Mouse (Mus musculus): ENCODE data around the gene Zdhhc15. TPM values are rescaled to one million over a fixed set of nuclear protein-coding genes. Genes with fewer than 3 reads are reported as not detected.

The Zdhhc15 gene
- polyA plus RNA-seq, 1 experiment from 2014 or later: 10.2 TPM

- H3K4me3 ChIP-seq: no peak overlapping the region
- WGBS: 74% methylated on average over 5 of the region's 5 CpGs
Observed at GRCm38 (mm10) chrX:104501765-104502164, 169.1 kb downstream of the Zdhhc15 start.

DNA sequence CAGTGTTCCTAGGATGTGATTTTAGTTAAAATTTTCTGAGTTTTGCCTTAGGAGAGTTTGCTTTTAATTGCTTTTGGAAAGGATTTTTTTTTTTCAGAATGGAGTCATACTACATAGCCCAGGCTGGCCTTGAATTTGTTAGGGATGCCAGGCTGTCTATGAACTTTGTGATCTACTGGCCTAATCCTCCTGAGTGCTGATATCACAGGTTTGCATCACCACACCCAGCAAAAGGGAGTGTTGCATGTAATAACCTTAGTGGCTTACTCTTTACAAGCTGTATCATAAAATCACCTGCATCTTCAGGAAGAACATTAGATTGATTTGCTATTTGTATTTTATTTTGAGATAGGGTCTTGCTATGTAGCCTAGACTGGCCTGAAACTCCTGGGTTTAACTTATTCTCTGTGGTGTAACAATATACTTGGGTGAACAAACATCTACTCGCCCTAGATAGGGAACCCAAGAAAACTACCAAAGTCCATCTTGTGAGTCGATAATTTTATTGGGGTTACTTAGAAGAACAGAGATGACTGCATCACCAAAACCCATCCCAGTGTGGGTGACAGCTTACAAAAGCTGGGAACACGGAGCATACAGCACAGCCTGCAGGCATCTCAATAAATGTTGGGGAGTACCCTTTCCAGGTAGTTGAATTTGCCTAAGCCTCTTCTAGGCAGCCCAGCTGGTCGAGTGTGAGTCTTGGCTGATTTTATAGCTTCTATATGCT, 181.1 kb downstream of the Zdhhc15 start:
- DNase-seq (ENCODE audit: extremely low spot score, low spot score): no peak
- 63% methylated on average over 4 of the region's 4 CpGs for WGBS
- no peaks in the 10 kb centered on the region for H3K9me3 ChIP-seq
- H3K36me3 ChIP-seq (replicated peaks): no peaks in the 10 kb centered on the region
- no peak overlapping the region for H3K27ac ChIP-seq
- peaks cover 100% of the 10 kb centered on the region for H3K27me3 ChIP-seq (ENCODE audit: poor library complexity, severe bottlenecking)
- no peaks in the 10 kb centered on the region for H3K4me1 ChIP-seq
- no peak overlapping the region for H3K4me3 ChIP-seq

More at GRCm38 (mm10) chrX:104501765-104502164, 169.1 kb downstream of the Zdhhc15 start:
- Histone ChIP-seq H3K9me3 (no peaks in the 10 kb centered on the region), H3K27me3 (ENCODE audit: poor library complexity, severe bottlenecking) (peaks cover 93% of the 10 kb centered on the region), H3K4me1 (peaks cover 5% of the 10 kb centered on the region; the same call in 1 of the 2 replicates), H3K36me3 (replicated peaks) (no peaks in the 10 kb centered on the region), H3K27ac (no peak overlapping the region)
- DNase-seq (ENCODE audit: extremely low spot score, low spot score): no peak

GRCm38 (mm10) chrX:104488870-104489467, 181.9 kb downstream of the Zdhhc15 start:
- WGBS: 83% methylated on average over 4 of the region's 4 CpGs
- Histone ChIP-seq H3K9me3 (no peaks in the 10 kb centered on the region), H3K4me3 (no peak overlapping the region), H3K4me1 (no peaks in the 10 kb centered on the region), H3K36me3 (replicated peaks) (no peaks in the 10 kb centered on the region), H3K27ac (no peak overlapping the region), H3K27me3 (ENCODE audit: poor library complexity, severe bottlenecking) (peaks cover 100% of the 10 kb centered on the region)
- DNase-seq (ENCODE audit: extremely low spot score, low spot score): no peak

DNA sequence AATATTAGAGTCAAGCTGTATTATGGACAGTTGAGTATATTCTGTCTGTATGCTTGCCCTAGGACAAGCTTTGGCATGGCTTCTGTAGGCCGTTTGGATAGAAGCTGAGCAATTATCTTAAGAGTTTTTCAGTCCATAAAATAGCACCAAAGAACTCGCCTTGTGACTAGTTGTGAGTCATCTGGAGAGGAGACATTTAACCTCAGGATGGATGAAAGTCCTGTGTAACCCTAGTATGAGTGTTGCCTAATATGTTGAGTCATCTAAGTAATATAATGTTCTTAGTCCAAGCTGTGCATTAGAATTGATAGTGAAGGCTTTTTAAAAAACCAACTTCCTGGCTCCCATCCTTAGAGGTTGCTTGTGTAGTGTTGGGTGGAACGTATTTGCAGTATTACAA, 182.8 kb downstream of the Zdhhc15 start:
- WGBS: 87% methylated on average over 3 of the region's 3 CpGs
- peaks cover 100% of the 10 kb centered on the region for H3K27me3 ChIP-seq (ENCODE audit: poor library complexity, severe bottlenecking)
- H3K4me3 ChIP-seq: no peak overlapping the region
- H3K27ac ChIP-seq: no peak overlapping the region
- no peak for DNase-seq (ENCODE audit: extremely low spot score, low spot score)
- no peaks in the 10 kb centered on the region for H3K36me3 ChIP-seq (replicated peaks)
- H3K9me3 ChIP-seq: no peaks in the 10 kb centered on the region
- H3K4me1 ChIP-seq: no peaks in the 10 kb centered on the region

Other genes with a start within 250 kb of the Zdhhc15 start
- gene Uprt, start 188.2 kb downstream of the Zdhhc15 start, polyA plus RNA-seq (2016; fragmentation: Nextera tagmentation; extraction: Ambion mirVana): 1.3 and 1.6 TPM in 2 replicates
- gene Magee2, start 186.2 kb upstream of the Zdhhc15 start, polyA plus RNA-seq (2016; fragmentation: Nextera tagmentation; extraction: Ambion mirVana): 5.9 and 6.1 TPM in 2 replicates